Mouse (Mus musculus): ENCODE measurements around the gene Smim13. TPM values are rescaled to one million over a fixed set of nuclear protein-coding genes. Genes with fewer than 3 reads are reported as not detected.

Gene Smim13
- total RNA-seq, 2 experiments from 2014 or later: 3.1 to 4.5 TPM

- no peak for ATAC-seq (replicated peaks; ENCODE audit: low FRiP score, poor library complexity, severe bottlenecking)
Measured at GRCm38 (mm10) chr13:41280696-41281095, 31.1 kb downstream of the Smim13 start.

GRCm38 (mm10) chr13:41283256-41283655, 33.6 kb downstream of the Smim13 start:
- ATAC-seq (replicated peaks; ENCODE audit: low FRiP score, poor library complexity, severe bottlenecking): no peak

GRCm38 (mm10) chr13:41285448-41285847, 35.8 kb downstream of the Smim13 start:
- no peak for ATAC-seq (replicated peaks; ENCODE audit: low FRiP score, poor library complexity, severe bottlenecking)

GRCm38 (mm10) chr13:41286285-41286684, 36.6 kb downstream of the Smim13 start:
- ATAC-seq (replicated peaks; ENCODE audit: low FRiP score, poor library complexity, severe bottlenecking): no peak

DNA sequence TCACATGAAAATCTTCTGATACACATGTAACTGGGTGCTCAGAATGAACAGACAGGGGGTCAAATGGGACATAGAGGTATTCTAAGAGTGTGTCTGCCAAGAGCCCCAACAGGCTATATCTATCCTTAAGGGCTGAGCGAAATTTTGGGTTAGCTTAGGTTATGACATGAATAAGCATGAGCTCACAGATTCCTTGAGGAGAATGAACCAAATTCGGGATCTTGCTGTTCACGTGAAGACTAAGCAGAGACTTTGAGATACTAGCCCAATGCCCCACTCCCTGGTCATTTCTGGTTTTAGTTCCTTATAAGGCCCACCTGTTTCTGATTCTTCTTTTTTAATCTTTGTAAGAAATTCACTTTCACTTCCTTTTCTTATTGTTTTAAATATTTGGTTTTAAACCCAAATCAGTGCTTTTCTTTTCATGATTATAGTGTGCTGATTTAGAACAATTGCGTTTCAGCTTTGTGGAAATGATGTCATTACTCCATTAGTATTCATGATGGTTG, 41.9 kb downstream of the Smim13 start:
- ATAC-seq (replicated peaks; ENCODE audit: low FRiP score, poor library complexity, severe bottlenecking): no peak

DNA sequence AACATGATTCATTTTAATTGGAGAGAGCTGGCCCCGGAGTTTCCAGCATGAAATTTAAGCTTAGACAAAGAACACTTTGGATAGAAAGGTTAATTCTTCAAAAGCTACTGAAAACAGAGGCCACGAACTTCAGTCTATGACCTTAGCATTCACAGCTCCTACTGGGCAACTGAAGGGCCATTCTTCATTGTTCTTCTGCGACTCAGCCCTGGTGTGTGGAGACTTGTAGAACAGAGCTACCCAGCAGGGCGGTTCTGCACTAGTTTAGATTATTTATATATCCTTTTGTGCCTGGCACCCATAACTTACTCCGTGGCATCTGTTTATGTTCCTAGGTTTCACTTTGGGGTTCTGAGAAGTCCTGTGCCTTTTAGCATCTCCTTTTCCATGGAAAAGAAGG, 44.0 kb downstream of the Smim13 start:
- ATAC-seq (replicated peaks; ENCODE audit: low FRiP score, poor library complexity, severe bottlenecking): no peak

DNA sequence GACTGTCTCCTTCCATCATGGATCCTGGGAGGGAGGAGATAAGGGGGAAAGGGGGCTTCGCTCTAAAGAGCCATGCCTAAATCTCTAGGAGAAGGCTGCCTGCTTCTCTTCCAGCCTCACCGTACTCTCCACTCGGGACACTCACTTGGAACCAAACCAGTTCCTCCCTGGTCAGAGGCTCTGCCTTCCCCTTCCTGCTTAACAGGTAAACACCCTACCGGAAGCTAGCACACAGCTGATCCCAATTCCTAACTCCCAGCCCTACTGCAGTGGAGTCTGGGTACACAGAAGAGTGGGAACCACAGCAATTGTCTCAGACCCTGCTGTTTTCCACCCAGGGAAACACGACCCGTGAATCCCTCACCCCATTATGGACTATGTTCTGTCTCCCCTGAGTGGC, 46.2 kb downstream of the Smim13 start:
- no peak for ATAC-seq (replicated peaks; ENCODE audit: low FRiP score, poor library complexity, severe bottlenecking)

DNA sequence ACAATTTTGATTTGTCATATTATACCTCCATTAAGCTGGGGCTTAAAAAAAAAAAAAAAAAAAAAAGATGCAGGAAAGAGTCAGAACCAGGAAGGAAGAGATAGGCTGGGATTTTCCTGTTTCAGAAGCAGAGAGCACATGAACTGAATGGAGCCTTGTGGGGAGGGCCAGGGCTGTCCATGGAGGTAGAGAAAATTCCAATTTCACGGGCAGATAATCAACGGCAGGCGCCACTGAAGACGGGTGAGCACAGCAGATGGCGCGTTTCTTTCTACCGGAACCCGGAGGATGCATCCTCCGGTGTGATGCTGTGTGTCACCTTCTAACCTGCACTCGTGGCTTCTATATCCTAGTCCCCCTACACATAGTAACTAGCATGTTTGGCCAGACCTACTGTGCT, 46.8 kb downstream of the Smim13 start:
- no peak for ATAC-seq (replicated peaks; ENCODE audit: low FRiP score, poor library complexity, severe bottlenecking)

DNA sequence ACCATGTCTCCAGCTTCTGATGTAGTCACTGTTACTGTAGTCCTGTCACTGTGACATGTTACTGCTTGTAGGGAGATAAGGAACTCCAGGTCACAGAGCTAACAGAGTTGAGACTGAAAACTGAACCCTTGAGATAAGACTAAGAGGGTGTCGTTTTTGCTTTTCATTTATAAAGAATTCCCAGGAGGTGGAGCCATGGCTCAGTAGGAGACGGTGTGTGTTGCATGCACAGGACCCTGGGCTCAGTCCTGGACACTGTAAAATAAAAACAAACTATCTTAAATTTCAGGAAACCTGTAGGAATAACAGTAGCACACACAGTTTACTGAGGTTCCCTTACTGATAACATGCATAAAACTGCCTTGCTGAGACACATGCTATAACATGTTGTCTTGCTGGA, 48.9 kb downstream of the Smim13 start:
- ATAC-seq (replicated peaks; ENCODE audit: low FRiP score, poor library complexity, severe bottlenecking): no peak

DNA sequence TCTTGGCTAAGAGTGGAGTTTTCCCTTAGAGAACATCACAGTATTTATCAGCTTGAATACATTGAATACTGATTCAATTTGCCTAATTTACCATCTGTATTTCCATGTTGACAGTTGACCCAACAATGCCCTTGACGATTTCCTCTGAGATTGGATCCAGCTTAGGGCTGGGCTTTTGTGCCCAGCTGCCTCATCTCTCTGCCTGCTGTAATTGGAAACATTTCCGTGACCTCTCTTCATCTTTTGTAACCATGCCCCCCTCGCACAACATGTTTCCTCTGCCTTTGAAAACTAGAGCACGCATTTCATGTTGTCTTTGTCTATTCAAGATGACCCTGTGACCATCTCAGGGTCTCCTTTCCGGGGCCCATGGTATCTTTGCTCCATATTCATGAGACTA, 49.4 kb downstream of the Smim13 start:
- no peak for ATAC-seq (replicated peaks; ENCODE audit: low FRiP score, poor library complexity, severe bottlenecking)

DNA sequence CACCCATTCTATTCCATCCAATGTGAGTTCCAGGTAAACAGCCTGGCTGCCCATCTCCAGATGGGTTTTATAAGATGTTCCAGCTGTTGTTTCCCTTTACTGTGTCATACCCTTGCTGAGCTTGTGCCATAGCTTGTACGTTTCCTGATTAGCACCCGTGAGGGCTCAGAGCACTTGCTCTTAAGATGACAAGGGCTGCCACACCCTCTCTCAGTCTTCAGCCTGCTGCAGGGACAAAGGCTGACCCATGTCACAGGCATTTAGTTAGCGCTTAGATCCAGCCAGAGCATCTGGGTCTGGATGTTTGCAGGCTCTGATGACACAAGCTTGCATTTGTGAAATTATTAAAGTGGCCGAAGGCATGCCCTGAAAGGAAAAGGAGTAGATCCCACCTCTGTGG, 50.4 kb downstream of the Smim13 start:
- ATAC-seq (replicated peaks; ENCODE audit: low FRiP score, poor library complexity, severe bottlenecking): no peak

DNA sequence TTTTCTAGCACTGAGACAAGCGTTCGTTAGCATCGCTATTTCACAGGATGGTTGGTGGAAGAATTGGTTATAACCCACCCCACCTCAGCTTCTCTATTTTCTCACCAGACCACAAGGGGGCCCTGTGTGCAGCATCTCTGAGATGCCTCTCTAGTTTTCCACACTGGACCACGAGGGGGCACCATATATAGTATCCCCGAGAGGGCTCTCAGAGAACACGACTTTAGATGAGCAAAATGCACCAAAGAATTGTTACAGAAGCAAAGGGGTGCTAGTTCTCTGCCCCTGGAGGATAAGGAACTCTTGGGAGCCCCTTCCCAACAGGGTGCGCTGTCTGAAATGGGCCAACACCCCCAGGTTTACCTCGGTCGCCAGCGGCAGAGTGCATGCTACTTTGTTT, 53.1 kb downstream of the Smim13 start:
- ATAC-seq (replicated peaks; ENCODE audit: low FRiP score, poor library complexity, severe bottlenecking): no peak

GRCm38 (mm10) chr13:41320749-41321148, 71.1 kb downstream of the Smim13 start:
- ATAC-seq (replicated peaks; ENCODE audit: low FRiP score, poor library complexity, severe bottlenecking): no peak

DNA sequence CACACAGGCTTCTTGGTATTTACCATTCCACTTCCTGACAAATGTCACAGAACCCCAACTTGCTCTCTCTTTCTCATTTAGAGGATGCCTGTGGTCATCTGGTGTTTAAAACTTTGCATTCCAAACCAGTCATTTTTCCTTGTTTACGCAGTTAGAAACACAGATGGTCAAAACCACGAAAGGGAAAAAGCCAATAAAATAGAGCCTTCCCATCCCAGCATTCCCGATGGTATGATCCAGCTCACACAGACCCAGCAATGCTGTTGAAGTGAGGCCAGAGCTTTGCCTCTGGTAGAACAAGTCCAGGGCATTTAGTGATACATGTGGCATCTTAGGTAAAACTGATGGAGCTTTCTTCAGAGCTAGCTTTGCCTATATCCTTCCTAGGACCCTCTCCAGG, 71.8 kb downstream of the Smim13 start:
- ATAC-seq (replicated peaks; ENCODE audit: low FRiP score, poor library complexity, severe bottlenecking): no peak

DNA sequence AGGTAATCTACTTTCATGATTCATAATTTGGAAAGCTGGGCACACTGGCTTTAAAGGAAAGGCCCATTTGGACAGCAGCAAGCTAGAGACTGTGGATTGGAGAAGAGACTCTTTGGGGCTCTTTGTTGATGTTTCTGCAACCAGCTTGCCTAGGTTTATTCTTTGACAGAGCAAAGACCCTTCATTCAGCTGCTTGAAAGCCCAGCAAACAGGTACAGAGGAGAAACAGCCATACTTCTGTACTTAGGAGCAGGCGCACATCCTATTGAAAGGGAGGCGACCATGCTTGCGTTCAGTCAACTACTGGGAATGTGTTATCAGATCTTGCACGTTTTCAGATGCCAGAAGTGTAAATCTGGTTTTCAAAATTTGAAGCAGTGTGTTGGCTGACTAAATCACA, 75.0 kb downstream of the Smim13 start:
- ATAC-seq (replicated peaks; ENCODE audit: low FRiP score, poor library complexity, severe bottlenecking): no peak

- ATAC-seq (replicated peaks; ENCODE audit: low FRiP score, poor library complexity, severe bottlenecking): no peak
Measured at GRCm38 (mm10) chr13:41325346-41325745, 75.7 kb downstream of the Smim13 start.

- no peak for ATAC-seq (replicated peaks; ENCODE audit: low FRiP score, poor library complexity, severe bottlenecking)
Measured at GRCm38 (mm10) chr13:41326134-41326533, 76.5 kb downstream of the Smim13 start.

Other genes starting within 250 kb of the Smim13 start
- 25.0 and 33.0 TPM in 2 replicates for gene Pak1ip1, start 248.8 kb upstream of the Smim13 start, total RNA-seq (2015; ENCODE audit: low replicate concordance)
- gene Pak1ip1, start 248.8 kb upstream of the Smim13 start, total RNA-seq (2017; ENCODE audit: low replicate concordance): 45.7 and 54.3 TPM in 2 replicates
- 130 and 145 TPM in 2 replicates for gene Tmem14c, start 233.6 kb upstream of the Smim13 start, total RNA-seq (2015; ENCODE audit: low replicate concordance)
- 156 and 258 TPM in 2 replicates for gene Tmem14c, start 233.6 kb upstream of the Smim13 start, total RNA-seq (2017; ENCODE audit: low replicate concordance)
- not detected in 2 replicates for gene Mak, start 170.1 kb upstream of the Smim13 start, total RNA-seq (2015; ENCODE audit: low replicate concordance)
- under 0.01 TPM in 1 of 2 replicates, not detected in the other for gene Mak, start 170.1 kb upstream of the Smim13 start, total RNA-seq (2017; ENCODE audit: low replicate concordance)
- gene Gcm2, start 138.8 kb upstream of the Smim13 start, total RNA-seq (2015; ENCODE audit: low replicate concordance): not detected in 2 replicates
- not detected in 2 replicates for gene Gcm2, start 138.8 kb upstream of the Smim13 start, total RNA-seq (2017; ENCODE audit: low replicate concordance)
- gene Sycp2l, start 135.5 kb upstream of the Smim13 start, total RNA-seq (2015; ENCODE audit: low replicate concordance): not detected in 2 replicates
- gene Sycp2l, start 135.5 kb upstream of the Smim13 start, total RNA-seq (2017; ENCODE audit: low replicate concordance): not detected in 2 replicates
- gene Elovl2, start 29.4 kb upstream of the Smim13 start, total RNA-seq (2015; ENCODE audit: low replicate concordance): not detected in 2 replicates
- gene Elovl2, start 29.4 kb upstream of the Smim13 start, total RNA-seq (2017; ENCODE audit: low replicate concordance): not detected in 2 replicates
- gene Gm17364, start 24.1 kb downstream of the Smim13 start, total RNA-seq (2015; ENCODE audit: low replicate concordance): not detected in 2 replicates
- not detected in 2 replicates for gene Gm17364, start 24.1 kb downstream of the Smim13 start, total RNA-seq (2017; ENCODE audit: low replicate concordance)
- 14.2 and 14.4 TPM in 2 replicates for gene Nedd9, start 237.5 kb downstream of the Smim13 start, total RNA-seq (2015; ENCODE audit: low replicate concordance)
- gene Nedd9, start 237.5 kb downstream of the Smim13 start, total RNA-seq (2017; ENCODE audit: low replicate concordance): 13.1 TPM in 2 replicates

Data from erythroblast, adult 5-6 weeks (primary cell).